Mouse (Mus musculus) midbrain, embryonic 11.5 days (tissue): ENCODE measurements around the gene Ccdc125. TPM values are rescaled to one million over a fixed set of nuclear protein-coding genes. Genes with fewer than 3 reads are reported as not detected.

Experiments
- ATAC-seq: fragments of 200-750 bp; cut with Nextera tagmentation; 2 replicates; pipeline ENCODE4 v1.8.0; 2017; ENCODE audit warnings: moderate TSS enrichment, moderate library complexity; ENCODE audit not compliant: low FRiP score
- DNase-seq: peaks from one replicate; pipeline ENCODE4 v3.0.0; 2015; ENCODE audit warnings: low spot score; ENCODE audit errors: missing footprints
- H3K27ac ChIP-seq: fragments of 300-500 bp; sonication (generic); 2 replicates; pipeline ENCODE4 v1.5.1; 2014; ENCODE audit warnings: low read depth, low read length
- H3K27me3 ChIP-seq: fragments of 300-500 bp; sonication (generic); 2 replicates; pipeline ENCODE4 v1.6.1; 2014; ENCODE audit warnings: mild to moderate bottlenecking, low read length, moderate library complexity, mixed read lengths; ENCODE audit not compliant: control insufficient read depth, insufficient read depth
- H3K36me3 ChIP-seq: fragments of 300-500 bp; sonication (generic); 2 replicates; pipeline ENCODE4 v1.6.1; 2014; ENCODE audit warnings: mild to moderate bottlenecking, low read length, moderate library complexity, mixed read lengths; ENCODE audit not compliant: control insufficient read depth, insufficient read depth
- H3K4me1 ChIP-seq: fragments of 300-500 bp; sonication (generic); 2 replicates; pipeline ENCODE4 v1.6.1; 2014; ENCODE audit warnings: low read length; ENCODE audit not compliant: control insufficient read depth, insufficient read depth
- H3K4me2 ChIP-seq: fragments of 300-500 bp; sonication (generic); 2 replicates; pipeline ENCODE4 v1.6.1; 2014; ENCODE audit warnings: mild to moderate bottlenecking, moderate library complexity
- H3K4me3 ChIP-seq: fragments of 300-500 bp; sonication (generic); 2 replicates; pipeline ENCODE4 v1.5.1; 2014; ENCODE audit warnings: low read depth, low read length
- H3K9ac ChIP-seq: fragments of 300-500 bp; sonication (generic); 2 replicates; pipeline ENCODE4 v1.6.1; 2014; ENCODE audit warnings: low read length
- H3K9me3 ChIP-seq: fragments of 300-500 bp; sonication (generic); 2 replicates; pipeline ENCODE4 v1.6.1; 2016; ENCODE audit warnings: low read length; ENCODE audit not compliant: control insufficient read depth
- WGBS: fragments of 180-500 bp; shearing (Covaris S2); extraction: QIAGEN DNeasy Blood & Tissue Kit; methylation state at CpG from one replicate; pipeline ENCODE4 v1.1.7; 2014; 5-methylcytosine and 5-hydroxymethylcytosine counted together
- polyA plus RNA-seq: library from polyadenylated mRNA; unstranded; fragments of >200 nt; fragmentation: Nextera tagmentation; extraction: Ambion mirVana; gene quantifications from 2 replicates; pipeline ENCODE4 v1.2.1, GENCODE M21; 2014

Gene Ccdc125
- polyA plus RNA-seq, 1 experiment from 2014 or later: 1.4 TPM

GRCm38 (mm10) chr13:100659864-100660456 lies 9.6 kb upstream of the Ccdc125 start:
- Histone ChIP-seq H3K27ac (no peak overlapping the region), H3K9me3 (no peaks in the 10 kb centered on the region), H3K36me3 (peaks cover 4% of the 10 kb centered on the region; the same call in 1 of the 2 replicates), H3K4me2 (no peak overlapping the region), H3K4me3 (no peak overlapping the region), H3K9ac (no peak overlapping the region), H3K4me1 (no peaks in the 10 kb centered on the region), H3K27me3 (no peaks in the 10 kb centered on the region)
- peak; percentile 54; the same call in 1 of the 2 replicates for ATAC-seq
- WGBS: 52% methylated on average over 4 of the region's 4 CpGs
- peak; percentile 92 for DNase-seq

GRCm38 (mm10) chr13:100670181-100670741 lies 744 bp downstream of the Ccdc125 start:
- Histone ChIP-seq H3K4me3 (peak overlapping the region; percentile 45), H3K9me3 (no peaks in the 10 kb centered on the region; the same call in 1 of the 2 replicates), H3K4me1 (no peaks in the 10 kb centered on the region), H3K36me3 (peaks cover 5% of the 10 kb centered on the region; the same call in 1 of the 2 replicates), H3K27me3 (no peaks in the 10 kb centered on the region), H3K4me2 (peak overlapping the region; percentile 58), H3K27ac (no peak overlapping the region), H3K9ac (peak overlapping the region; percentile 62; the same call in 1 of the 2 replicates)
- ATAC-seq (no peak), DNase-seq (peak; percentile 88)
- 70% methylated on average over 9 of the region's 9 CpGs for WGBS

GRCm38 (mm10) chr13:100675936-100676635 lies 6.6 kb downstream of the Ccdc125 start:
- Histone ChIP-seq H3K36me3 (no peaks in the 10 kb centered on the region), H3K27me3 (no peaks in the 10 kb centered on the region), H3K4me1 (no peaks in the 10 kb centered on the region), H3K4me3 (no peak overlapping the region), H3K9me3 (no peaks in the 10 kb centered on the region; the same call in 1 of the 2 replicates), H3K9ac (no peak overlapping the region), H3K4me2 (no peak overlapping the region), H3K27ac (no peak overlapping the region)
- 86% methylated on average over 15 of the region's 15 CpGs for WGBS
- DNase-seq (no peak), ATAC-seq (no peak)

GRCm38 (mm10) chr13:100681615-100682014 lies 12.1 kb downstream of the Ccdc125 start:
- Histone ChIP-seq H3K36me3 (no peaks in the 10 kb centered on the region), H3K9ac (no peak overlapping the region), H3K27ac (no peak overlapping the region), H3K9me3 (no peaks in the 10 kb centered on the region), H3K4me2 (no peak overlapping the region), H3K27me3 (no peaks in the 10 kb centered on the region), H3K4me3 (no peak overlapping the region), H3K4me1 (no peaks in the 10 kb centered on the region)
- no peak for DNase-seq
- no peak for ATAC-seq
- WGBS: 90% methylated on average over 8 of the region's 8 CpGs

GRCm38 (mm10) chr13:100682837-100683236 lies 13.3 kb downstream of the Ccdc125 start:
- H3K4me1 ChIP-seq: no peaks in the 10 kb centered on the region
- DNase-seq (no peak), ATAC-seq (no peak)
- no peaks in the 10 kb centered on the region for H3K27me3 ChIP-seq
- H3K4me3 ChIP-seq: no peak overlapping the region
- no peak overlapping the region for H3K9ac ChIP-seq
- no peaks in the 10 kb centered on the region for H3K9me3 ChIP-seq
- H3K36me3 ChIP-seq: no peaks in the 10 kb centered on the region
- 92% methylated on average over 2 of the region's 2 CpGs for WGBS
- no peak overlapping the region for H3K27ac ChIP-seq
- no peak overlapping the region for H3K4me2 ChIP-seq

GRCm38 (mm10) chr13:100684355-100684754 lies 14.8 kb downstream of the Ccdc125 start:
- no peak for ATAC-seq
- H3K36me3 ChIP-seq: no peaks in the 10 kb centered on the region
- H3K27ac ChIP-seq: no peak overlapping the region
- no peak overlapping the region for H3K4me2 ChIP-seq
- no peaks in the 10 kb centered on the region for H3K27me3 ChIP-seq
- H3K4me3 ChIP-seq: no peak overlapping the region
- H3K9me3 ChIP-seq: no peaks in the 10 kb centered on the region
- H3K9ac ChIP-seq: no peak overlapping the region
- 79% methylated on average over 2 of the region's 2 CpGs for WGBS
- no peaks in the 10 kb centered on the region for H3K4me1 ChIP-seq
- no peak for DNase-seq

- Histone ChIP-seq H3K27ac (no peak overlapping the region), H3K36me3 (no peaks in the 10 kb centered on the region), H3K9ac (no peak overlapping the region), H3K9me3 (no peaks in the 10 kb centered on the region), H3K4me2 (no peak overlapping the region), H3K4me3 (no peak overlapping the region), H3K27me3 (no peaks in the 10 kb centered on the region), H3K4me1 (no peaks in the 10 kb centered on the region)
- DNase-seq: no peak
- ATAC-seq: no peak
- WGBS: 63% methylated on average over 7 of the region's 7 CpGs
Observed at GRCm38 (mm10) chr13:100687513-100687912, 18.0 kb downstream of the Ccdc125 start.

GRCm38 (mm10) chr13:100697541-100697940 lies 28.0 kb downstream of the Ccdc125 start:
- DNase-seq (no peak), ATAC-seq (no peak)
- no peaks in the 10 kb centered on the region for H3K4me1 ChIP-seq
- no peaks in the 10 kb centered on the region for H3K9me3 ChIP-seq
- 92% methylated on average over 3 of the region's 3 CpGs for WGBS
- H3K27me3 ChIP-seq: no peaks in the 10 kb centered on the region
- no peak overlapping the region for H3K4me2 ChIP-seq
- no peak overlapping the region for H3K27ac ChIP-seq
- H3K4me3 ChIP-seq: no peak overlapping the region
- no peak overlapping the region for H3K9ac ChIP-seq
- H3K36me3 ChIP-seq: peaks cover 4% of the 10 kb centered on the region; the same call in 1 of the 2 replicates

- no peaks in the 10 kb centered on the region for H3K27me3 ChIP-seq
- no peaks in the 10 kb centered on the region for H3K4me1 ChIP-seq
- H3K36me3 ChIP-seq: peaks cover 8% of the 10 kb centered on the region; the same call in 1 of the 2 replicates
- H3K4me3 ChIP-seq: no peak overlapping the region
- ATAC-seq (no peak), DNase-seq (no peak)
- WGBS: 95% methylated on average over 10 of the region's 10 CpGs
- H3K9ac ChIP-seq: no peak overlapping the region
- H3K27ac ChIP-seq: no peak overlapping the region
- H3K4me2 ChIP-seq: no peak overlapping the region
- no peaks in the 10 kb centered on the region for H3K9me3 ChIP-seq
Observed at GRCm38 (mm10) chr13:100698866-100699265, 29.3 kb downstream of the Ccdc125 start.
